Mouse (Mus musculus): ENCODE measurements around the gene Prima1. TPM values are rescaled to one million over a fixed set of nuclear protein-coding genes. Genes with fewer than 3 reads are reported as not detected.
A peak's percentile ranks its signal among the peaks of the same experiment; 100 is the strongest.

The Prima1 gene
- polyA plus RNA-seq, 1 experiment from 2014 or later, result 0.33 TPM

- DNase-seq (ENCODE audit: low spot score), result peak; percentile 82
- ATAC-seq, result peak; percentile 86
- H3K9me3 ChIP-seq (replicated peaks; ENCODE audit: control insufficient read depth, low read length), result no peaks in the 10 kb centered on the region
- 14% methylated on average over 10 of the region's 10 CpGs for WGBS
- H3K4me3 ChIP-seq (ENCODE audit: low read depth, low read length), result no peak overlapping the region
- H3K4me1 ChIP-seq (ENCODE audit: control insufficient read depth, insufficient read depth, low read length), result peaks cover 9% of the 10 kb centered on the region
- no peaks in the 10 kb centered on the region for H3K36me3 ChIP-seq (ENCODE audit: control insufficient read depth, insufficient read depth, low read length)
- H3K27me3 ChIP-seq (replicated peaks; ENCODE audit: control insufficient read depth, insufficient read depth, low read length), result no peaks in the 10 kb centered on the region
- H3K4me2 ChIP-seq (ENCODE audit: low read length), result no peak overlapping the region
- no peak overlapping the region for H3K27ac ChIP-seq (ENCODE audit: low read depth, low read length)
- H3K9ac ChIP-seq (ENCODE audit: low read length), result no peak overlapping the region
Measured at GRCm38 (mm10) chr12:103214270-103214669, 27.7 kb downstream of the Prima1 start.

- Histone ChIP-seq H3K27ac (ENCODE audit: low read depth, low read length) (no peak overlapping the region), H3K4me2 (ENCODE audit: low read length) (no peak overlapping the region), H3K4me3 (ENCODE audit: low read depth, low read length) (no peak overlapping the region), H3K9me3 (replicated peaks; ENCODE audit: control insufficient read depth, low read length) (no peaks in the 10 kb centered on the region), H3K27me3 (replicated peaks; ENCODE audit: control insufficient read depth, insufficient read depth, low read length) (no peaks in the 10 kb centered on the region), H3K9ac (ENCODE audit: low read length) (no peak overlapping the region), H3K4me1 (ENCODE audit: control insufficient read depth, insufficient read depth, low read length) (peaks cover 9% of the 10 kb centered on the region), H3K36me3 (ENCODE audit: control insufficient read depth, insufficient read depth, low read length) (no peaks in the 10 kb centered on the region)
- DNase-seq (ENCODE audit: low spot score) (no peak), ATAC-seq (no peak)
- WGBS, result 97% methylated on average over 2 of the region's 2 CpGs
Measured at GRCm38 (mm10) chr12:103213591-103213990, 28.4 kb downstream of the Prima1 start.

GRCm38 (mm10) chr12:103211078-103211477 lies 30.9 kb downstream of the Prima1 start:
- Histone ChIP-seq H3K4me1 (ENCODE audit: control insufficient read depth, insufficient read depth, low read length) (peaks cover 9% of the 10 kb centered on the region), H3K9ac (ENCODE audit: low read length) (no peak overlapping the region), H3K27ac (ENCODE audit: low read depth, low read length) (no peak overlapping the region), H3K36me3 (ENCODE audit: control insufficient read depth, insufficient read depth, low read length) (no peaks in the 10 kb centered on the region), H3K4me2 (ENCODE audit: low read length) (no peak overlapping the region), H3K27me3 (replicated peaks; ENCODE audit: control insufficient read depth, insufficient read depth, low read length) (no peaks in the 10 kb centered on the region), H3K9me3 (replicated peaks; ENCODE audit: control insufficient read depth, low read length) (no peaks in the 10 kb centered on the region), H3K4me3 (ENCODE audit: low read depth, low read length) (no peak overlapping the region)
- ATAC-seq (no peak), DNase-seq (ENCODE audit: low spot score) (no peak)
- 53% methylated on average over 5 of the region's 5 CpGs for WGBS

GRCm38 (mm10) chr12:103209581-103209980 lies 32.4 kb downstream of the Prima1 start:
- Histone ChIP-seq H3K36me3 (ENCODE audit: control insufficient read depth, insufficient read depth, low read length) (no peaks in the 10 kb centered on the region), H3K4me2 (ENCODE audit: low read length) (no peak overlapping the region), H3K27me3 (replicated peaks; ENCODE audit: control insufficient read depth, insufficient read depth, low read length) (no peaks in the 10 kb centered on the region), H3K9ac (ENCODE audit: low read length) (no peak overlapping the region), H3K27ac (ENCODE audit: low read depth, low read length) (no peak overlapping the region), H3K4me3 (ENCODE audit: low read depth, low read length) (no peak overlapping the region), H3K9me3 (replicated peaks; ENCODE audit: control insufficient read depth, low read length) (no peaks in the 10 kb centered on the region), H3K4me1 (ENCODE audit: control insufficient read depth, insufficient read depth, low read length) (peaks cover 6% of the 10 kb centered on the region)
- WGBS, result 91% methylated on average over 7 of the region's 7 CpGs
- no peak for DNase-seq (ENCODE audit: low spot score)
- no peak for ATAC-seq

GRCm38 (mm10) chr12:103205561-103205960 lies 36.4 kb downstream of the Prima1 start:
- WGBS, result 68% methylated on average over 7 of the region's 7 CpGs

GRCm38 (mm10) chr12:103202592-103203544 lies 39.1 kb downstream of the Prima1 start:
- Histone ChIP-seq H3K4me1 (ENCODE audit: control insufficient read depth, insufficient read depth, low read length) (peaks cover 10% of the 10 kb centered on the region), H3K9ac (ENCODE audit: low read length) (no peak overlapping the region), H3K27ac (ENCODE audit: low read depth, low read length) (0 out of 2 replicates have a peak overlapping the region, but pooled peaks have one; percentile 5), H3K9me3 (replicated peaks; ENCODE audit: control insufficient read depth, low read length) (no peaks in the 10 kb centered on the region), H3K27me3 (replicated peaks; ENCODE audit: control insufficient read depth, insufficient read depth, low read length) (no peaks in the 10 kb centered on the region), H3K36me3 (ENCODE audit: control insufficient read depth, insufficient read depth, low read length) (no peaks in the 10 kb centered on the region), H3K4me2 (ENCODE audit: low read length) (no peak overlapping the region), H3K4me3 (ENCODE audit: low read depth, low read length) (no peak overlapping the region)
- ATAC-seq, result peak; percentile 70
- DNase-seq (ENCODE audit: low spot score), result peak; percentile 52
- 19% methylated on average over 11 of the region's 11 CpGs for WGBS

More at GRCm38 (mm10) chr12:103205561-103205960, 36.4 kb downstream of the Prima1 start:
- Histone ChIP-seq H3K4me3 (ENCODE audit: low read depth, low read length) (no peak overlapping the region), H3K4me2 (ENCODE audit: low read length) (no peak overlapping the region), H3K9ac (ENCODE audit: low read length) (no peak overlapping the region), H3K27me3 (replicated peaks; ENCODE audit: control insufficient read depth, insufficient read depth, low read length) (no peaks in the 10 kb centered on the region), H3K27ac (ENCODE audit: low read depth, low read length) (no peak overlapping the region), H3K4me1 (ENCODE audit: control insufficient read depth, insufficient read depth, low read length) (peaks cover 10% of the 10 kb centered on the region), H3K9me3 (replicated peaks; ENCODE audit: control insufficient read depth, low read length) (no peaks in the 10 kb centered on the region), H3K36me3 (ENCODE audit: control insufficient read depth, insufficient read depth, low read length) (no peaks in the 10 kb centered on the region)
- ATAC-seq, result no peak
- DNase-seq (ENCODE audit: low spot score), result no peak

GRCm38 (mm10) chr12:103192996-103193395 lies 49.0 kb downstream of the Prima1 start:
- no peak for DNase-seq (ENCODE audit: low spot score)
- no peaks in the 10 kb centered on the region for H3K27me3 ChIP-seq (replicated peaks; ENCODE audit: control insufficient read depth, insufficient read depth, low read length)
- ATAC-seq, result no peak
- no peak overlapping the region for H3K9ac ChIP-seq (ENCODE audit: low read length)
- no peak overlapping the region for H3K4me3 ChIP-seq (ENCODE audit: low read depth, low read length)
- H3K27ac ChIP-seq (ENCODE audit: low read depth, low read length), result no peak overlapping the region
- WGBS, result 73% methylated on average over 5 of the region's 5 CpGs
- no peak overlapping the region for H3K4me2 ChIP-seq (ENCODE audit: low read length)
- no peaks in the 10 kb centered on the region for H3K4me1 ChIP-seq (ENCODE audit: control insufficient read depth, insufficient read depth, low read length)
- H3K9me3 ChIP-seq (replicated peaks; ENCODE audit: control insufficient read depth, low read length), result no peaks in the 10 kb centered on the region
- H3K36me3 ChIP-seq (ENCODE audit: control insufficient read depth, insufficient read depth, low read length), result no peaks in the 10 kb centered on the region

GRCm38 (mm10) chr12:103189771-103190170 lies 52.2 kb downstream of the Prima1 start:
- Histone ChIP-seq H3K4me1 (ENCODE audit: control insufficient read depth, insufficient read depth, low read length) (no peaks in the 10 kb centered on the region), H3K9me3 (replicated peaks; ENCODE audit: control insufficient read depth, low read length) (no peaks in the 10 kb centered on the region), H3K4me3 (ENCODE audit: low read depth, low read length) (no peak overlapping the region), H3K9ac (ENCODE audit: low read length) (no peak overlapping the region), H3K4me2 (ENCODE audit: low read length) (no peak overlapping the region), H3K27ac (ENCODE audit: low read depth, low read length) (no peak overlapping the region), H3K36me3 (ENCODE audit: control insufficient read depth, insufficient read depth, low read length) (peaks cover 4% of the 10 kb centered on the region; the same call in 1 of the 2 replicates), H3K27me3 (replicated peaks; ENCODE audit: control insufficient read depth, insufficient read depth, low read length) (no peaks in the 10 kb centered on the region)
- peak; percentile 44 for DNase-seq (ENCODE audit: low spot score)
- 75% methylated on average over 12 of the region's 12 CpGs for WGBS
- ATAC-seq, result peak; percentile 38; the same call in 1 of the 2 replicates

- H3K9ac ChIP-seq (ENCODE audit: low read length), result no peak overlapping the region
- H3K27ac ChIP-seq (ENCODE audit: low read depth, low read length), result no peak overlapping the region
- peaks cover 13% of the 10 kb centered on the region for H3K36me3 ChIP-seq (ENCODE audit: control insufficient read depth, insufficient read depth, low read length)
- no peak overlapping the region for H3K4me2 ChIP-seq (ENCODE audit: low read length)
- H3K27me3 ChIP-seq (replicated peaks; ENCODE audit: control insufficient read depth, insufficient read depth, low read length), result no peaks in the 10 kb centered on the region
- no peak for DNase-seq (ENCODE audit: low spot score)
- no peak for ATAC-seq
- H3K9me3 ChIP-seq (replicated peaks; ENCODE audit: control insufficient read depth, low read length), result no peaks in the 10 kb centered on the region
- no peaks in the 10 kb centered on the region for H3K4me1 ChIP-seq (ENCODE audit: control insufficient read depth, insufficient read depth, low read length)
- 47% methylated on average over 8 of the region's 8 CpGs for WGBS
- H3K4me3 ChIP-seq (ENCODE audit: low read depth, low read length), result no peak overlapping the region
Measured at GRCm38 (mm10) chr12:103188223-103188622, 53.7 kb downstream of the Prima1 start.
